Mouse (Mus musculus) layer of hippocampus, adult 2 months (tissue): ENCODE measurements around the gene Syn2. TPM values are rescaled to one million over a fixed set of nuclear protein-coding genes. Genes with fewer than 3 reads are reported as not detected.

Source experiments
- DNase-seq, 2 experiments: peaks; one replicate each; pipeline ENCODE4 v3.0.0; 2022; ENCODE audit warnings: low spot score in 2 of 2
- H3K27ac ChIP-seq: fragments of 200-600 bp; 2 replicates; pipeline ENCODE4 v1.8.1; 2022
- H3K4me3 ChIP-seq: fragments of 200-600 bp; 2 replicates; pipeline ENCODE4 v1.8.1; 2022; ENCODE audit warnings: mild to moderate bottlenecking
- CTCF ChIP-seq: fragments of 200-600 bp; conservative IDR thresholded peaks from 2 replicates; pipeline ENCODE4 v1.8.1; 2022; ENCODE audit warnings: antibody characterized with exemption, mild to moderate bottlenecking, moderate library complexity
- total RNA-seq, 2 experiments: library from RNA; stranded (reverse); gene quantifications; 2 replicates each; pipeline ENCODE4 v1.2.3; 2021

Gene Syn2
- total RNA-seq, 2 experiments from 2014 or later, result 564 to 608 TPM

DNA sequence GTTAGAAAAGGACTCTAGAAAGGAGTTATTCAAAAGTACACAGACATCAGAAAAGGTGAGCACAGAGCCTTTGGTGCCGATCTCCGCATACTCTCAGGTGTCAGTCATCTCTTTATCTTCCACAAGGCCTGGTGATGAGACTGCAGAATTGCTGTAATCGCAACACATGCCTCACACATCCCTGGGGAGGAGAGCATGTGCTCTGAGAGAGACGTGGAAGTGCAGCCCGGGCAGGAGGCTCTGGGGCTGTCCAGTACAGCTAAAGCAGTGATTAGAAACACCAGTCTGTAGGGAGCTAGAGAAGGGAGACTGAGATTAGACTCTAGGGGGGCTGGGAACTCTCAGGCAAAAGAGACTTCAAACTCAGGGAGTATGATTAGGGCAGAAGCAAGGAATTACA is 155.9 kb downstream of the Syn2 start:
- DNase-seq, result no peak
- Histone ChIP-seq H3K27ac (no peak overlapping the region), H3K4me3 (no peak overlapping the region)
- no peak for TF ChIP-seq CTCF

DNA sequence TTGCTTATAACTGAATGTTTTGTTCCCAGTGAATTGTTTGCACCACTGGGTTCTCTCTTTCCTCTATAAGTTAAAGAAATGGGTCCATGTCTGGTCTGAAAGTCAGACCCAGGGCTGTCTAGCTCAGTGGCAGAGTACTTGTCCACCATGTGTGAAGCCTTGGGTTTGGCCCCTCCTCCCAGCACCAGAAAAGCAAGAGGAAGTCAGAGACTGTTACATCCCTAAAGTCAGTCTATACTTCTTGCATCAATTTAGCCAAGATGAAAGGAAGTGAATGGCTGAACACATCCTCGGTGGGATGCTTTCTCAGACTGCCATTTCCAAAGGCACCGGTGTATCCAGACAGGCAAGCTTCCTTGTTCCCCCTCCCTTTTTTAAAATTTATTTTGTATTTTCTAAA is 156.4 kb downstream of the Syn2 start:
- TF ChIP-seq CTCF, result no peak

DNA sequence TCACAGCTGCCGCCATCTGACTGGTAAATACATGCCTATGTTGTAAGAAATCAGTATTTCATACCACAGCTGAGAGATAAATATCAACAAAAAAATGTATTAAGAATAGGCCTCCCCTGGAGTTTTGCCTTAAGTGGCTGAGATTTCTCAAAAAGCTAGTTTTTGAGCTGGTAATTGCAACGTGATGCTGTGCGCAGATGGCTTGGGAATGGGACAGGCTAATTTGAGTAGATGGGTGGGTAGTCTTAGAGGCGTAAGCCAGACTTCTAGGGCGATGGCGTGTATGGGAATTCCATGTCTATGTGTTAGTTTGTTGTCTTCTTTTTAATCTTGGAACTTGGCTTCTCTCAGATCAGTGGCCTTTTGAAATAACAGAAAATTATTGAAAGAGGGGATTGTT is 157.1 kb downstream of the Syn2 start:
- H3K4me3 ChIP-seq, result no peak overlapping the region
- peak overlapping the region; percentile 65; the same call in 1 of the 2 replicates for H3K27ac ChIP-seq
- no peak for TF ChIP-seq CTCF
- DNase-seq, result no peak

More for the DNA sequence above, 156.4 kb downstream of the Syn2 start:
- Histone ChIP-seq H3K4me3 (no peak overlapping the region), H3K27ac (no peak overlapping the region; the same call in 1 of the 2 replicates)
- no peak for DNase-seq

GRCm38 (mm10) chr6:115292621-115293020 is 157.9 kb downstream of the Syn2 start:
- TF ChIP-seq CTCF, result no peak
- peak in 1 of 2 experiments; percentile 60 for DNase-seq
- peak overlapping the region; percentile 65; the same call in 1 of the 2 replicates for H3K27ac ChIP-seq
- H3K4me3 ChIP-seq, result no peak overlapping the region

DNA sequence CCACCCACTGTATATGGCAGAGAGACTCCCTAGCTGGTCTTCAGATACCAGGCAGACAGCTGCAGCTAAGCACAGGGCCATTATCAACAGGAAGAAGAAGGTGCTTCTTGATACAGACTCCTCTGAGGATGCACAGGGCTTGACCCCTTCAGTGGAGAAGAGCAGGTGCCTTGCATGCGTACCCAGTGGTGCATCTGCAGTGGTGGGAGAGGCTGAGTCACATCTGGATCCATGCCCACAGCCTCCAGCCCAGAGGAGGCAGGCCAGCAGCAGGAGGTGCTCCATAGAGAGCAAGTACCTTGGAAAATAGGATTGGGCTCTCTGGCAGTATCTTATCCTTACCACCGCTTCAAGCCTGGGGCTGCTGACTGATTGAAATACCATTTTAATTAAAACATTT is 159.2 kb downstream of the Syn2 start:
- Histone ChIP-seq H3K4me3 (no peak overlapping the region), H3K27ac (no peak overlapping the region)
- DNase-seq, result no peak
- TF ChIP-seq CTCF, result no peak

DNA sequence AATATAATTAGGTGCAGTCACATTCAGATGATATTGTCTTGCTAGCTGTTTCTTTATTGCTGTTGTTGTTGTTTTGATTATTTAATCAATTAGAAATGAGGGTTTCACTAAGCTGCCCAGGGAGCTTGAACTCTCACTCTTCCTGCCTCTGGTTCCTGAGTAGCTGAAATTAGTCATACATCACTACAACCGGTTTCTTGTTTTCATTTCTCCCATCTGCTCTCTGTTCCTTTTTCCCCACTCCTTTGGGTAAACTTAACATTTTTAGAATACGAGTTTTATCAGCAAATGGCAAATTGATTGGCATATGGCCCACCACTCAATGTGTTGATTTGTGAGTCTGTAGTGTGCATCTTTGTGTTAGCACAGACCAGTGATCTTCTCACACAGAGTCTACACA is 172.4 kb downstream of the Syn2 start:
- Histone ChIP-seq H3K4me3 (no peak overlapping the region), H3K27ac (no peak overlapping the region)
- TF ChIP-seq CTCF, result no peak
- no peak for DNase-seq

- H3K27ac ChIP-seq, result peak overlapping the region; percentile 74
- peak overlapping the region; percentile 13; the same call in 1 of the 2 replicates for H3K4me3 ChIP-seq
- DNase-seq, result no peak
- TF ChIP-seq CTCF, result no peak
These were observed 178.1 kb downstream of the Syn2 start for GRCm38 (mm10) chr6:115312780-115313179.

GRCm38 (mm10) chr6:115313235-115313738 is 178.6 kb downstream of the Syn2 start:
- H3K4me3 ChIP-seq, result no peak overlapping the region; the same call in 1 of the 2 replicates
- DNase-seq, result peak in 1 of 2 experiments; percentile 54
- TF ChIP-seq CTCF, result no peak
- peak overlapping the region; percentile 74 for H3K27ac ChIP-seq

- no peak for DNase-seq
- TF ChIP-seq CTCF, result no peak
- peak overlapping the region; percentile 74; the same call in 1 of the 2 replicates for H3K27ac ChIP-seq
- H3K4me3 ChIP-seq, result no peak overlapping the region
These were observed 179.2 kb downstream of the Syn2 start for GRCm38 (mm10) chr6:115313910-115314309.

GRCm38 (mm10) chr6:115315770-115316169 is 181.1 kb downstream of the Syn2 start:
- no peak for DNase-seq
- no peak for TF ChIP-seq CTCF
- Histone ChIP-seq H3K27ac (no peak overlapping the region), H3K4me3 (no peak overlapping the region)

- DNase-seq, result no peak
- no peak for TF ChIP-seq CTCF
- Histone ChIP-seq H3K4me3 (no peak overlapping the region), H3K27ac (no peak overlapping the region)
These were observed 182.1 kb downstream of the Syn2 start for GRCm38 (mm10) chr6:115316811-115317221.

GRCm38 (mm10) chr6:115318811-115319210 is 184.1 kb downstream of the Syn2 start:
- no peak overlapping the region for H3K4me3 ChIP-seq
- no peak for DNase-seq
- no peak for TF ChIP-seq CTCF
- H3K27ac ChIP-seq, result no peak overlapping the region

DNA sequence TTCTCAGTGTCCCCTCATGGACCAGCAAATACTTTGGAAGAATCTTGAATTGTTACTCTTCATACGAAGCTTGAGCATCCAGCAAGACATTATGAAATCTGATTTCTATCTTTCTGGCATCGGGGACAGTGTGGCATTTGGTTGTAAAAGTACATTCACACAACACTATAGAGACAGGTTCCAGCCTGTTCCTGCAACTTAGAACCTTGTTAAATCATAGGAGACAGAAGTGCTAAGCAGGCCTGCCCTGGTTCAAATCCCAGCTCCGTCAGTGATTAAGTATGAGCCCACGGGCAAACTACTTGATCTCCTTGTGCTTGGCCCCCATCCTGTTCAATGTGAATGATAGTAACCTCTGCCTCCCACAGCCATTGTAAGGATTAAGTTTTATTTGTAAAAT is 185.0 kb downstream of the Syn2 start:
- Histone ChIP-seq H3K4me3 (no peak overlapping the region), H3K27ac (no peak overlapping the region)
- TF ChIP-seq CTCF, result no peak
- no peak for DNase-seq

DNA sequence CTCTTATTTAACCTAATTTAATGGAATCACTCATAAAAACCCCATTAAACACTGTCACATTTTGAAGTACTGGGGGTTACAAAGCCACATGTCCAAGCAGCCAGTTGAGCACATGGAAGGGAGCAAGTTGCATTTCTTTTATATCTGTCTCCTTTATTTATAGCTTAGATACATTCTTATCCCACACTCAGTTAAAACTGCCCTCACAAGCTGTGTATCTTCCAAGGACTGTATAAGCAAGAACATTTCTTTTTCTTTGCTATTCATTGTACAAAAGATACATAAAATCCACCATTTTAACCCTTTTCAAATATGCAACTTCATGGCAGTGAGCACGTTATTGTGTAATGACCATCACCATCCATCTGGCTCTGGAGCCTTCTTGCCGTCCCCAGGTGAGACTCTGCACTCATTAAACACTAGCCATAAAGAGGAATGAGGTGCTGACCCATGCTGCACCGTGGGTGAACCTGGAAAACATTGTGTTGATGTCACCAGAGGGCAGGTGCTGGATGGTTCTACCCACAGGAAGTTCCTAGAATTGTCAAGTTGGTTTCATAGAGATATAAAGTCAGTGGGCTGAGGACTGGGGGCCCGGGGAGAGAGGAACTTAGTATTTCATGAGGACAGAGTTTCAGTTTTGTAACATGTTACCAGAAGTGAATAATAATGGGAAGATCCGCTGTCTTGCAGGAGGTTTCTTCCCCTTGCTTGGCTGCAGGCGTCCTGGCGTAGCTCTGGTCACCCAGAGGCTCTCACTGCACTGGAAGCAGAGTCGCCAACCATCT is 186.4 kb downstream of the Syn2 start:
- no peak for TF ChIP-seq CTCF
- Histone ChIP-seq H3K27ac (no peak overlapping the region), H3K4me3 (no peak overlapping the region)
- no peak for DNase-seq
